Mouse (Mus musculus) lung, embryonic 14.5 days (tissue): ENCODE measurements at regions not wholly inside any gene's neighbourhood (a gene's known extent, or its start where the extent isn't known, plus 50 kb on each side); places are given as distances from the start of the nearest gene placed in this dataset.

Experiments used
- ATAC-seq: fragments of 200-750 bp; cut with Nextera tagmentation; 2 replicates; pipeline ENCODE4 v1.8.0; 2017; ENCODE audit warnings: mild to moderate bottlenecking, moderate TSS enrichment, moderate library complexity; ENCODE audit not compliant: insufficient read depth
- DNase-seq: peaks from one replicate; pipeline ENCODE4 v3.0.0-alpha.2; 2015
- H3K27ac ChIP-seq: fragments of 300-500 bp; sonication (generic); 2 replicates; pipeline ENCODE4 v1.5.1; 2014; ENCODE audit warnings: low read depth, mild to moderate bottlenecking, moderate library complexity
- H3K27me3 ChIP-seq: fragments of 300-500 bp; sonication (generic); 2 replicates; pipeline ENCODE4 v1.6.1; 2014; ENCODE audit warnings: low read length, control low read depth; ENCODE audit not compliant: insufficient read depth
- H3K36me3 ChIP-seq: fragments of 300-500 bp; sonication (generic); 2 replicates; pipeline ENCODE4 v1.6.1; 2014; ENCODE audit warnings: control low read depth; ENCODE audit not compliant: insufficient read depth
- H3K4me1 ChIP-seq: fragments of 300-500 bp; sonication (generic); 2 replicates; pipeline ENCODE4 v1.6.1; 2014; ENCODE audit warnings: antibody characterized with exemption, control low read depth; ENCODE audit not compliant: insufficient read depth
- H3K4me2 ChIP-seq: fragments of 300-500 bp; sonication (generic); 2 replicates; pipeline ENCODE4 v1.6.1; 2014; ENCODE audit warnings: mild to moderate bottlenecking
- H3K4me3 ChIP-seq: fragments of 300-500 bp; sonication (generic); 2 replicates; pipeline ENCODE4 v1.5.1; 2014; ENCODE audit warnings: low read depth, low read length
- H3K9ac ChIP-seq: fragments of 300-500 bp; sonication (generic); 2 replicates; pipeline ENCODE4 v1.6.1; 2014
- H3K9me3 ChIP-seq: fragments of 300-500 bp; sonication (generic); 2 replicates; pipeline ENCODE4 v1.6.1; 2016; ENCODE audit warnings: low read depth, low read length, control low read depth
- CTCF ChIP-seq: IDR thresholded peaks from 2 replicates; pipeline ENCODE4 v1.5.1; 2016; ENCODE audit warnings: antibody characterized with exemption, low read depth
- WGBS: fragments of 180-500 bp; shearing (Covaris S2); extraction: QIAGEN DNeasy Blood & Tissue Kit; methylation state at CpG from one replicate; pipeline ENCODE4 v1.1.7; 2014; 5-methylcytosine and 5-hydroxymethylcytosine counted together

GRCm38 (mm10) chr2:147846968-147847749 is 199.6 kb downstream of the Foxa2 start:
- H3K9me3 ChIP-seq: no peaks in the 10 kb centered on the region
- H3K36me3 ChIP-seq: no peaks in the 10 kb centered on the region
- H3K4me3 ChIP-seq: no peak overlapping the region
- peak; percentile 80 for DNase-seq
- H3K9ac ChIP-seq: no peak overlapping the region
- peak; percentile 74 for TF ChIP-seq CTCF
- no peaks in the 10 kb centered on the region for H3K27me3 ChIP-seq
- no peaks in the 10 kb centered on the region for H3K4me1 ChIP-seq
- H3K4me2 ChIP-seq: no peak overlapping the region
- 22% methylated on average over 10 of the region's 10 CpGs for WGBS
- no peak overlapping the region for H3K27ac ChIP-seq
- ATAC-seq: peak; percentile 54; the same call in 1 of the 2 replicates

DNA sequence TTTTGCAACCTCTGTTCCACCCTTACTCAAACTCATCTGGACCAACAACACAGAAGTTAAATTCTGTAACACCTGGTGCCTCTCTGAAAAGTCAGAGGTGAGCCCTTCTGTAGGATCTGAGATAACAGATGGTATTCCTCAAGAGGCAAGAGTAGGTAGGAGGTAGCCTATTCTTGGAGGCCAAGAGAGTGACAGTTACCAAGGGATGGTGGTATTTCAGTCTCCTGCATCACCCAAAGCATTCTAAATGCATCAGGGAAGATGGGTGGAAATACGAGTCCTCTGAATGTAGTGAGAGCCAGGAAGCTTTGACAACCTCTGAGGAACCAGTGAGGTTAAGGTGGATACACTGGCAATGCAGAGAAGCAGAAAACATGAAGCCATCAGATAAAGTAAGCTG is 201.5 kb downstream of the Foxa2 start:
- no peak overlapping the region for H3K27ac ChIP-seq
- H3K4me1 ChIP-seq: no peaks in the 10 kb centered on the region
- ATAC-seq (no peak), DNase-seq (no peak)
- H3K9ac ChIP-seq: no peak overlapping the region
- no peak overlapping the region for H3K4me3 ChIP-seq
- no peak overlapping the region for H3K4me2 ChIP-seq
- no peaks in the 10 kb centered on the region for H3K27me3 ChIP-seq
- H3K9me3 ChIP-seq: no peaks in the 10 kb centered on the region
- WGBS: 63% methylated on average over 1 of the region's 1 CpGs
- H3K36me3 ChIP-seq: no peaks in the 10 kb centered on the region
- no peak for TF ChIP-seq CTCF

GRCm38 (mm10) chr2:147840936-147841335 is 205.8 kb downstream of the Foxa2 start:
- Histone ChIP-seq H3K27me3 (no peaks in the 10 kb centered on the region), H3K9me3 (no peaks in the 10 kb centered on the region), H3K36me3 (no peaks in the 10 kb centered on the region), H3K4me1 (no peaks in the 10 kb centered on the region), H3K4me3 (no peak overlapping the region), H3K9ac (no peak overlapping the region), H3K4me2 (no peak overlapping the region), H3K27ac (no peak overlapping the region)
- ATAC-seq: peak; percentile 48; the same call in 1 of the 2 replicates
- TF ChIP-seq CTCF: no peak
- DNase-seq: peak; percentile 7
- 69% methylated on average over 5 of the region's 5 CpGs for WGBS

DNA sequence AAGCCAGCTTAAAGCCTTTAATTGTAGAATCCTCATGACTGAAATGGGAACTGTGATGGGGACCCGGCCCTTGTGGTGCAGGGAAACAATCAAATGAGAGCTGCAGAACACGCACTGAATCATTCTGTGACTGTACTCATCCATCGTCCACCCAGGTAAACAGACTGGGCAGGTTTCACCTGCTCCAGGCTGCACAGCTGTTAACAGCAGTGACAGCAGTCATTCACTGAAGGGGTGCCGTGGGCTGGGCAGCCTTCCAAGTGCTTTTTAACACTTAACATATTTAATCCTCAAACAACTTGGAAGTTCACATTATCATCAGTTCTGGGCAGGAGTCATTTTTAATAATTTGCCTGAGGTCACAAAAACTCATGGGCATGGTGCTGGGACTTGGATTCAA is 208.2 kb downstream of the Foxa2 start:
- Histone ChIP-seq H3K36me3 (no peaks in the 10 kb centered on the region), H3K9me3 (no peaks in the 10 kb centered on the region), H3K4me2 (no peak overlapping the region), H3K4me1 (no peaks in the 10 kb centered on the region), H3K27ac (no peak overlapping the region), H3K9ac (no peak overlapping the region), H3K4me3 (no peak overlapping the region), H3K27me3 (no peaks in the 10 kb centered on the region)
- TF ChIP-seq CTCF: no peak
- ATAC-seq (peak; percentile 76; the same call in 1 of the 2 replicates), DNase-seq (peak; percentile 71)
- WGBS: 46% methylated on average over 4 of the region's 4 CpGs

GRCm38 (mm10) chr2:147830551-147830950 is 216.2 kb downstream of the Foxa2 start:
- no peak overlapping the region for H3K4me2 ChIP-seq

GRCm38 (mm10) chr2:147816951-147817350 is 229.8 kb downstream of the Foxa2 start:
- H3K27ac ChIP-seq: no peak overlapping the region
- no peak overlapping the region for H3K9ac ChIP-seq
- no peak for DNase-seq
- no peak for ATAC-seq
- no peak overlapping the region for H3K4me2 ChIP-seq
- no peaks in the 10 kb centered on the region for H3K4me1 ChIP-seq
- H3K4me3 ChIP-seq: no peak overlapping the region
- 74% methylated on average over 3 of the region's 3 CpGs for WGBS
- H3K36me3 ChIP-seq: no peaks in the 10 kb centered on the region
- no peak for TF ChIP-seq CTCF
- H3K27me3 ChIP-seq: no peaks in the 10 kb centered on the region
- no peaks in the 10 kb centered on the region for H3K9me3 ChIP-seq

More at GRCm38 (mm10) chr2:147830551-147830950, 216.2 kb downstream of the Foxa2 start:
- ATAC-seq (no peak), DNase-seq (no peak)
- Histone ChIP-seq H3K4me1 (no peaks in the 10 kb centered on the region), H3K36me3 (no peaks in the 10 kb centered on the region), H3K27ac (no peak overlapping the region), H3K27me3 (no peaks in the 10 kb centered on the region), H3K9me3 (no peaks in the 10 kb centered on the region), H3K4me3 (no peak overlapping the region), H3K9ac (no peak overlapping the region)
- WGBS: 23% methylated on average over 6 of the region's 6 CpGs
- TF ChIP-seq CTCF: no peak

- Histone ChIP-seq H3K27me3 (no peaks in the 10 kb centered on the region), H3K4me2 (no peak overlapping the region), H3K27ac (no peak overlapping the region), H3K4me1 (no peaks in the 10 kb centered on the region), H3K36me3 (no peaks in the 10 kb centered on the region), H3K9me3 (no peaks in the 10 kb centered on the region), H3K4me3 (no peak overlapping the region), H3K9ac (no peak overlapping the region)
- no peak for ATAC-seq
- 72% methylated on average over 3 of the region's 3 CpGs for WGBS
- DNase-seq: no peak
- TF ChIP-seq CTCF: no peak
Measured at GRCm38 (mm10) chr2:147814231-147814630, 232.5 kb downstream of the Foxa2 start.
